Mouse (Mus musculus) midbrain, embryonic 11.5 days (tissue): ENCODE results near the gene Isyna1. TPM values are rescaled to one million over a fixed set of nuclear protein-coding genes. Genes with fewer than 3 reads are reported as not detected.

Source experiments
- ATAC-seq: fragments of 200-750 bp; cut with Nextera tagmentation; 2 replicates; pipeline ENCODE4 v1.8.0; 2017; ENCODE audit warnings: moderate TSS enrichment, moderate library complexity; ENCODE audit not compliant: low FRiP score
- DNase-seq: peaks from one replicate; pipeline ENCODE4 v3.0.0; 2015; ENCODE audit warnings: low spot score; ENCODE audit errors: missing footprints
- H3K27ac ChIP-seq: fragments of 300-500 bp; sonication (generic); 2 replicates; pipeline ENCODE4 v1.5.1; 2014; ENCODE audit warnings: low read depth, low read length
- H3K27me3 ChIP-seq: fragments of 300-500 bp; sonication (generic); 2 replicates; pipeline ENCODE4 v1.6.1; 2014; ENCODE audit warnings: mild to moderate bottlenecking, low read length, moderate library complexity, mixed read lengths; ENCODE audit not compliant: control insufficient read depth, insufficient read depth
- H3K36me3 ChIP-seq: fragments of 300-500 bp; sonication (generic); 2 replicates; pipeline ENCODE4 v1.6.1; 2014; ENCODE audit warnings: mild to moderate bottlenecking, low read length, moderate library complexity, mixed read lengths; ENCODE audit not compliant: control insufficient read depth, insufficient read depth
- H3K4me1 ChIP-seq: fragments of 300-500 bp; sonication (generic); 2 replicates; pipeline ENCODE4 v1.6.1; 2014; ENCODE audit warnings: low read length; ENCODE audit not compliant: control insufficient read depth, insufficient read depth
- H3K4me2 ChIP-seq: fragments of 300-500 bp; sonication (generic); 2 replicates; pipeline ENCODE4 v1.6.1; 2014; ENCODE audit warnings: mild to moderate bottlenecking, moderate library complexity
- H3K4me3 ChIP-seq: fragments of 300-500 bp; sonication (generic); 2 replicates; pipeline ENCODE4 v1.5.1; 2014; ENCODE audit warnings: low read depth, low read length
- H3K9ac ChIP-seq: fragments of 300-500 bp; sonication (generic); 2 replicates; pipeline ENCODE4 v1.6.1; 2014; ENCODE audit warnings: low read length
- H3K9me3 ChIP-seq: fragments of 300-500 bp; sonication (generic); 2 replicates; pipeline ENCODE4 v1.6.1; 2016; ENCODE audit warnings: low read length; ENCODE audit not compliant: control insufficient read depth
- WGBS: fragments of 180-500 bp; shearing (Covaris S2); extraction: QIAGEN DNeasy Blood & Tissue Kit; methylation state at CpG from one replicate; pipeline ENCODE4 v1.1.7; 2014; 5-methylcytosine and 5-hydroxymethylcytosine counted together
- polyA plus RNA-seq: library from polyadenylated mRNA; unstranded; fragments of >200 nt; fragmentation: Nextera tagmentation; extraction: Ambion mirVana; gene quantifications from 2 replicates; pipeline ENCODE4 v1.2.1, GENCODE M21; 2014

The Isyna1 gene
- polyA plus RNA-seq, 1 experiment from 2014 or later, result 56.0 TPM

- H3K27ac ChIP-seq, result no peak overlapping the region
- H3K27me3 ChIP-seq, result no peaks in the 10 kb centered on the region
- no peak for DNase-seq
- 83% methylated on average over 3 of the region's 3 CpGs for WGBS
- no peak overlapping the region for H3K4me3 ChIP-seq
- H3K36me3 ChIP-seq, result no peaks in the 10 kb centered on the region
- H3K4me1 ChIP-seq, result no peaks in the 10 kb centered on the region
- ATAC-seq, result no peak
- no peak overlapping the region for H3K4me2 ChIP-seq
- no peaks in the 10 kb centered on the region for H3K9me3 ChIP-seq
- no peak overlapping the region for H3K9ac ChIP-seq
Measured at GRCm38 (mm10) chr8:70565561-70565960, 28.6 kb upstream of the Isyna1 start.

- peaks cover 3% of the 10 kb centered on the region; the same call in 1 of the 2 replicates for H3K36me3 ChIP-seq
- H3K27ac ChIP-seq, result no peak overlapping the region
- ATAC-seq (no peak), DNase-seq (peak; percentile 19)
- no peak overlapping the region for H3K4me3 ChIP-seq
- H3K9me3 ChIP-seq, result no peaks in the 10 kb centered on the region
- no peaks in the 10 kb centered on the region for H3K4me1 ChIP-seq
- H3K27me3 ChIP-seq, result no peaks in the 10 kb centered on the region
- H3K9ac ChIP-seq, result no peak overlapping the region
- H3K4me2 ChIP-seq, result no peak overlapping the region
Measured at GRCm38 (mm10) chr8:70570360-70570759, 23.8 kb upstream of the Isyna1 start.

GRCm38 (mm10) chr8:70570990-70571389 is 23.2 kb upstream of the Isyna1 start:
- WGBS, result 84% methylated on average over 6 of the region's 6 CpGs
- ATAC-seq, result no peak
- H3K27ac ChIP-seq, result no peak overlapping the region

GRCm38 (mm10) chr8:70574302-70574701 is 19.9 kb upstream of the Isyna1 start:
- H3K9me3 ChIP-seq, result no peaks in the 10 kb centered on the region
- H3K4me2 ChIP-seq, result no peak overlapping the region
- H3K9ac ChIP-seq, result no peak overlapping the region
- no peak overlapping the region for H3K27ac ChIP-seq
- no peak for ATAC-seq
- no peaks in the 10 kb centered on the region for H3K4me1 ChIP-seq
- H3K4me3 ChIP-seq, result no peak overlapping the region
- H3K36me3 ChIP-seq, result peaks cover 5% of the 10 kb centered on the region; the same call in 1 of the 2 replicates
- no peaks in the 10 kb centered on the region for H3K27me3 ChIP-seq
- DNase-seq, result no peak

More at GRCm38 (mm10) chr8:70570990-70571389, 23.2 kb upstream of the Isyna1 start:
- Histone ChIP-seq H3K9ac (no peak overlapping the region), H3K27me3 (no peaks in the 10 kb centered on the region), H3K9me3 (no peaks in the 10 kb centered on the region), H3K4me3 (no peak overlapping the region), H3K4me1 (no peaks in the 10 kb centered on the region), H3K36me3 (peaks cover 3% of the 10 kb centered on the region; the same call in 1 of the 2 replicates), H3K4me2 (no peak overlapping the region)
- no peak for DNase-seq

GRCm38 (mm10) chr8:70574915-70575314 is 19.3 kb upstream of the Isyna1 start:
- Histone ChIP-seq H3K9me3 (no peaks in the 10 kb centered on the region), H3K36me3 (peaks cover 5% of the 10 kb centered on the region; the same call in 1 of the 2 replicates), H3K27me3 (no peaks in the 10 kb centered on the region), H3K27ac (no peak overlapping the region), H3K9ac (no peak overlapping the region), H3K4me3 (no peak overlapping the region), H3K4me2 (no peak overlapping the region), H3K4me1 (no peaks in the 10 kb centered on the region)
- DNase-seq (no peak), ATAC-seq (no peak)
- WGBS, result 85% methylated on average over 4 of the region's 4 CpGs

DNA sequence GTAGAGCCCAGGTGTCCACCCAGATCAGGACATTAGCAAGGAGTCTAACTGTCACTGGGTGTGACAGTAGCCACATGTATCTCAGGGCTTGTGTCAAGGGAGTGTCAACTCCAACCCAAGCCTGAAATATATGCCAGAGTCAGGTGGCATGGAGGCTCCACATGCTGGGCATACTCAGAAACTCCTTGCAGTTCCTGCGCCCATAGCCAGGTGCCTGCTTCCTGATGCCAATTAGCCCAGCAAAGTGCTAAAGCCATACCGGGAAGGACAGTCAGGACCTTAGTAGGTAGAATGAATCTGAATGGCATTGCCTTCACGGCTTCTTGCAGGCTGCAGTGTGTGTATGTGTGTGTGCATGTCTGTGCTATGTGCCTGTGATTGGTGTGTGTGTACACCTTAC is 17.0 kb upstream of the Isyna1 start:
- Histone ChIP-seq H3K4me3 (no peak overlapping the region), H3K27me3 (no peaks in the 10 kb centered on the region), H3K9ac (no peak overlapping the region), H3K9me3 (no peaks in the 10 kb centered on the region), H3K27ac (no peak overlapping the region), H3K4me1 (no peaks in the 10 kb centered on the region), H3K36me3 (peaks cover 14% of the 10 kb centered on the region), H3K4me2 (no peak overlapping the region)
- no peak for ATAC-seq
- DNase-seq, result no peak
- 89% methylated on average over 3 of the region's 3 CpGs for WGBS

GRCm38 (mm10) chr8:70583476-70584387 is 10.4 kb upstream of the Isyna1 start:
- Histone ChIP-seq H3K27ac (no peak overlapping the region), H3K4me3 (no peak overlapping the region), H3K36me3 (peaks cover 15% of the 10 kb centered on the region), H3K9me3 (no peaks in the 10 kb centered on the region), H3K4me2 (no peak overlapping the region), H3K9ac (no peak overlapping the region), H3K4me1 (no peaks in the 10 kb centered on the region), H3K27me3 (no peaks in the 10 kb centered on the region)
- ATAC-seq (no peak), DNase-seq (peak; percentile 8)
- 95% methylated on average over 18 of the region's 18 CpGs for WGBS

DNA sequence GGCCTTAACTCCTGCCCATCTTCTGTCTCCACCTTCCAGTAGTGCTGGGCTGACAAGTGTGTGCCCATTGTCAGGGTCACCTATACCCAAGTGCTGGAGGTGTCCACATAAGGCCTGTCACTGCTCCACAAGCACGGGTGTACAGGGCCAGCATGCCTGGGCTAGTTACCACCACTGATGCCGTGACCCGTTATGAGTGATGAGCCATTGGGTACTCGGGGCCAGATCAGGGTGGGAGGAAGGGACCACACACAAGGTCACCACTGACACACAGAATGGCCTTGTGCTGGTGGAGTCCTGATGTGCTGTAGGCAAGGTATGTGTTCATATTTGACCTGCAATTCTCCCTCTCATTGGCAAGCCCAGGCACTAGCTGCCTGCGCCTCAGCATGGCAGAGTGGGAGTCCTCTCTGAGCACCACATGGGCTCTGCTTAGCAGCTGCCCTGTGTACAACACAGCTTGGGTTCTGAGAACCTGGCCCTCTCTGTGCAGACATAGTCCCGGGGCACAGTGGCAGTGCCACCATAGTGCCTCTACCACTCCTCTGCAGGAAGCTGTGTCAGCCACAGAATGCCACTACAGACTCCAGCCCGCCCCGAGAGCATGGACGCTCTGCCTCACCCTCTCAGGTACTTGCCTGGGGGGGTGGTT is 9.4 kb upstream of the Isyna1 start:
- no peak for DNase-seq
- ATAC-seq, result peak; percentile 61
- H3K27ac ChIP-seq, result no peak overlapping the region
- H3K9me3 ChIP-seq, result no peaks in the 10 kb centered on the region
- H3K9ac ChIP-seq, result no peak overlapping the region
- no peak overlapping the region for H3K4me2 ChIP-seq
- peaks cover 14% of the 10 kb centered on the region for H3K36me3 ChIP-seq
- H3K4me1 ChIP-seq, result no peaks in the 10 kb centered on the region
- 89% methylated on average over 9 of the region's 9 CpGs for WGBS
- no peaks in the 10 kb centered on the region for H3K27me3 ChIP-seq
- H3K4me3 ChIP-seq, result no peak overlapping the region

- no peak overlapping the region for H3K4me2 ChIP-seq
- H3K9ac ChIP-seq, result no peak overlapping the region
- peak; percentile 75 for ATAC-seq
- WGBS, result 41% methylated on average over 7 of the region's 7 CpGs
- peaks cover 14% of the 10 kb centered on the region for H3K36me3 ChIP-seq
- no peak overlapping the region for H3K27ac ChIP-seq
- H3K9me3 ChIP-seq, result no peaks in the 10 kb centered on the region
- no peak overlapping the region for H3K4me3 ChIP-seq
- H3K27me3 ChIP-seq, result no peaks in the 10 kb centered on the region
- H3K4me1 ChIP-seq, result no peaks in the 10 kb centered on the region
- peak; percentile 91 for DNase-seq
Measured at GRCm38 (mm10) chr8:70585258-70585652, 8.9 kb upstream of the Isyna1 start.
